Mouse (Mus musculus) brown adipose tissue, adult 24 weeks (tissue): ENCODE data around the gene Gm5141. TPM values are rescaled to one million over a fixed set of nuclear protein-coding genes. Genes with fewer than 3 reads are reported as not detected.
A peak's percentile ranks its signal among the peaks of the same experiment; 100 is the strongest.
"Not testable (repeated sequence)": the region's sequence is repeated elsewhere in the genome, so short reads cannot be mapped to it uniquely, and the experiment has no call there.

ENCODE experiments used
- H3K27ac ChIP-seq: fragments of 200-500 bp; replicated peaks from 2 replicates; pipeline ENCODE4 v1.5.1; 2012; ENCODE audit warnings: low read depth, mild to moderate bottlenecking, low read length
- H3K4me1 ChIP-seq: fragments of 200-500 bp; 2 replicates; pipeline ENCODE4 v1.6.1; 2012; ENCODE audit warnings: low read length, mixed read lengths; ENCODE audit not compliant: control insufficient read depth, insufficient read depth, insufficient read length
- H3K4me3 ChIP-seq: fragments of 200-500 bp; 2 replicates; pipeline ENCODE4 v1.5.1; 2012; ENCODE audit warnings: low read depth, mild to moderate bottlenecking, low read length, moderate library complexity; ENCODE audit not compliant: insufficient read depth
- polyA plus RNA-seq: library from polyadenylated mRNA; stranded (reverse); fragments of >200 nt; gene quantifications from 2 replicates; pipeline ENCODE4 v1.2.4, GENCODE M21; 2012; ENCODE audit not compliant: missing spikeins, insufficient read depth, insufficient read length

Gm5141 gene
- polyA plus RNA-seq: not detected in 2 replicates

DNA sequence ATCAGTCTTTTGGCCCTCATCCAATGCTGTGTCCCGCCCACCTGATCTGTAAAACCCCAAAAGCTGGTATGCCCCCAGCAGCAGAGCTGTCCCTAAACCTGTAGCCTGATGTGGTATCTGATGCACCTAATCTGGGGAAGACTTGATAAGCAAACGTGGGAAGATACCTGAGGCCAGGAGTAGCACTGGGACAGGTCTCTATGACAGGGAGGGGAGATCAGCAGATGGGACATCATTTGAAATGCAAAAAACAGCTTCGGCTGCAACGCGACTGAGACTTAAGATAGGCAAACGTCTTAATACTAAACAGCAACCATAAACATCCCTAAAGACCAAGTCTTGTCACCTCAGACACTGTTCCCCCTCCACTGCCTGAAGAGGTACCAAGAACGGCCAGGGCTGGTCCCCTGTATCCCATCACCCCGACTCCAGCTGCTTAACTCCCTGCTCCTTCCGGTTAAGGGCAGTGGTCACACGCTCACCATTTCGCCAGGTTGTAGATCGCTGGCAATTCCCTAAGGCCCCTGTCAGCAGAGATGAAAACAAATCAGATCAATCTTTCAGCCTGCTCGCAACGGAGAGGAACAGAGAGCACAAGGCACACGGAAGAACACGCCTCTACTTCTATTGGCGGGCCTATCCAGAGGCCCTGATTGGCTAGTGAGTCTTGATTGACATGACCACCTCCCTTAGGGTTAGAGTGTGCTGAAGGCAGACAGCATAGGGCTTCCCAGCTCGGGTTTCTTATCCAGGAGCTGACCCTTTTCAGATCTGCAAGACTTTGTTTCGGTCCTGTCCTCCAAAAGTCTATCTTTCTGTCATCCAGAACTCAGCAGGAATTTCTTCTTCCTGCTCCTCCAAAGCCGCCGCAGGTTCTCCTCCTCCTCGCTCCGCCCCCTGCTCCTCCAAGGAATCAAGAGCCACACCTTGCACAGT, at the start of gene Gm5141:
Gene Gm5141, minus strand, starts transcription at position 610 of the 936 bp plus-strand sequence.
- H3K4me3 ChIP-seq: peak within 1 kb of the TSS; percentile 64
- not testable (repeated sequence) for H3K4me1 ChIP-seq, H3K27ac ChIP-seq

DNA sequence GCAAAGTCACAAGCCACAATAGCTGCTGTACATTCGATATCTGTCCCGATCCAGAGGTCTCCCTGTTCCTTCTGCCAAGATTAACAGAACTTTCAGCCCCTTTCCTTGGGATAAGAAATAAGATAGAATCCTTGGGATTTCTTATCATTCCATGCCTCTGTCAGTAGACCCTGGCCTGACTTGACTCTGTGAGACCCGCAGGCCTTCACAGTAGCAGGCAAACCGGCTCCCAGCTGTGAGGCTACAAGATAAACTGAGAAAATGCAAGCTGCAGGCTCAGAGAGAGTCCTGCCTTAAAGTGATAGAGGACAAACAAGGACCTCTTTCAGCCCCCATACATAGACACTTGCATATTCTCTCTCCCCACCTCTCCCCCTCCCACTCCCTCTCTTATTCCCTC, 47.7 kb upstream of the Gm5141 start:
- H3K27ac ChIP-seq: no peak overlapping the region

DNA sequence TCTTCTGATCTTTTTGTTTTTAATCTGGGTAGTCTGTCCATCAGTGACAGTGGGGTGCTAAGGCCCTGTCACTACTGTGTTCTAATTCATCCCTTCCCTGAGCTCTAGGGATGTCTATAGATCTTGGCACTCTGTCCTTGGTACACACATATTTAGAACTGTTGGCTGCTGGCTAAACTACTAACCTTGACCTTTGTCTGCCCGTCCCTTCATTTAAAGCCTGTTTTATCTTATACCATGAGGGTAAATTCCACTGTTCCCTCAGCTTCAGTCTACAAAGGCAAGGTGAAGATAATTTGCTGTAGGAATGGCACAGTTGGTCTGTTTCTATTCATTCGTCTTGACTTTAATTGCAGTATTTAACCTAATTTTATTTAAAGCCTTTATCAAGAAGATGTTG, 46.6 kb upstream of the Gm5141 start:
- Histone ChIP-seq H3K4me3 (no peak overlapping the region), H3K4me1 (no peaks in the 10 kb centered on the region), H3K27ac (no peak overlapping the region)

More for the DNA sequence above, 47.7 kb upstream of the Gm5141 start:
- Histone ChIP-seq H3K4me3 (no peak overlapping the region), H3K4me1 (no peaks in the 10 kb centered on the region)

DNA sequence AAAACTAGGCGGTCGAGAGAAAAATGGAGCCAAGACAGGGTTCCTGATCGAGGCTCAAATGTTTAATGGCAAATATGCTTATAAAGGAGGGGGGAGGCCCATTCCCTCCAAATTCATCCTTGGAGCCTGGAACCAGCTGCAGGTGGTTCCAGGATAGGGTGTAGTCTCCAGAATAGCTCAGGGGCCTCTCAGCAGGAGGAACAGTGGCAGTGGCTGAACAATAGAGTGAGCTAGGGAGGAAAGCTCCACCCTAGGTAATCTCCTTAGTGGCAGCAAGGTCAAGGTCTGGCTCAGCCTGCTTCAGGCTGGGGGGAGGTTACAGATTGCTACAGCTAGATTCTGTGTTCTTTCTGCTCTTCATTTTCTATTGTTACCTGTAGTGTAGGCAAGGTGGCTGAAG, 30.1 kb upstream of the Gm5141 start:
- H3K27ac ChIP-seq, H3K4me3 ChIP-seq, H3K4me1 ChIP-seq: not testable (repeated sequence)

DNA sequence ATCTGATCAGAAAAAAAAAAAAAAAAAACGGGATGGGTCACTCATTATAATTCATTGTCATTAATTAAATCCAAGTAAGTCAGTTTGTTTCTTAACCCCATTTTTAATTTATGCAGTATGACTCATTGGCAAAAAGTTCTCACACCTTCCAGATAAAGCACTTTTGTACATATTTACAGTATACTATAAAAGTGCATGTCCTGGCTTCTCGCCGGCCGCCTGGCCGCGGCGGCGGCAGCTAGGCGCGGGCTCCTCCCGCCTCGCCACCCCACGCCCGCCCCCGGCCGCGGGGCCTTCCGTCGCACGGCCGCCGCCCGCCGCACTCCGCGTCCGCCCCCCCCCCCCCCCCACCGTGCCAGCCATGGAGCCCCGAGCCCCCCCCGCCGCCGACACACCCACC, 27.1 kb upstream of the Gm5141 start:
- Histone ChIP-seq H3K27ac (no peak overlapping the region), H3K4me3 (no peak overlapping the region), H3K4me1 (no peaks in the 10 kb centered on the region)

DNA sequence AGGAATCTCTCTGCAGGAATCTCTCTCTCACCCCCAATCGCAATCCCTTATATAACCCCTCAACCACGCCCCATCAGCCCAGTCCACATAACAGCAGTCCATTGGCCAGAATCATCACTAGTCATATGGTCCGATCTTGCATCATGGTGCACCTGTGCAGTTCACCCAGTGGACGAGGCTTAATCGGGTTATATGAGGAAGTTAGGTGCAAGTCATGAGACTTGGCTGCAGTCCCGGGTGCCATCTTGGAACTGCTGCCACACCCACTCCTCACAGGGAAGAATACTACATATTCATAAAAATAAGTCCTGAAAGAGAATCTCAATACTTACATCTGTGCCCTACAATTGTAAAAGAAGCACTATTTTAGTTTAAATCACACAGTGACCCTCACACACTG, 22.4 kb upstream of the Gm5141 start:
- H3K4me1 ChIP-seq, H3K4me3 ChIP-seq, H3K27ac ChIP-seq: not testable (repeated sequence)

DNA sequence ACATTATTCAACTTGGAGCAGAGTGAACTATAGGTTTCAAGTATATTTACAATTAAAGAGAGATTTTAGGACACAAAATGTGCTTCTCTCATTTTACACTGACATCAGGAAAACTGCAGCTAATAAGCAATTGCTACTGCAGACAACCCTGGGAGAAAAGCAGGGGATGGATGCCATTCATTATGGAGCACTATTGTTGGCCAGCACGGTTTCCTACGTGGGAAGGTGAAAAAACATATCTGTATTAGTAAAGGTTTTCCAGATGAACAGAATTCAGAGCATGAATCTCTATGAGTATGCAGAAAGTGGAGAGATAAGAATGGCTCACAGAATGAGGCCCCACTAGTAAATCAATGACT, 506 bp upstream of the Gm5141 start:
- peak overlapping the region; percentile 64 for H3K4me3 ChIP-seq
- not testable (repeated sequence) for H3K27ac ChIP-seq, H3K4me1 ChIP-seq

DNA sequence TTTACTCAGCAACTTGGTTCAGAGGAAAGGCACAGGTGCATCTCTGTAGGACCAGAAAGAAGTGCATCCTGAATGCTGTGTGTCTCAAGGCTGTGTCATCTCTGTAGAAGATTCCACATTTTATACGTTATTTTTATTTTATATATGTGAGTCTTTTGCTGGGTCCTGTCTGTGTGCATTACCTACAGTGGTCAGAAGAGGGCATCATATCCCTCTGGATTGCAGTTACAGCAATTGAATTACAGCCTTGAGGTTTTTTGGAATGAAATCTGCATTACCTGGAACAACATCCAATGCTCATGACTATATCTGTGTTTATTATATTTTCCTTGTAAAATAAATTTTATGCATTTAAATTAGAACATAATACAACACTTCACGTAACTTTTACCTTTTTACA, 21.8 kb downstream of the Gm5141 start:
- not testable (repeated sequence) for H3K4me1 ChIP-seq, H3K4me3 ChIP-seq, H3K27ac ChIP-seq

DNA sequence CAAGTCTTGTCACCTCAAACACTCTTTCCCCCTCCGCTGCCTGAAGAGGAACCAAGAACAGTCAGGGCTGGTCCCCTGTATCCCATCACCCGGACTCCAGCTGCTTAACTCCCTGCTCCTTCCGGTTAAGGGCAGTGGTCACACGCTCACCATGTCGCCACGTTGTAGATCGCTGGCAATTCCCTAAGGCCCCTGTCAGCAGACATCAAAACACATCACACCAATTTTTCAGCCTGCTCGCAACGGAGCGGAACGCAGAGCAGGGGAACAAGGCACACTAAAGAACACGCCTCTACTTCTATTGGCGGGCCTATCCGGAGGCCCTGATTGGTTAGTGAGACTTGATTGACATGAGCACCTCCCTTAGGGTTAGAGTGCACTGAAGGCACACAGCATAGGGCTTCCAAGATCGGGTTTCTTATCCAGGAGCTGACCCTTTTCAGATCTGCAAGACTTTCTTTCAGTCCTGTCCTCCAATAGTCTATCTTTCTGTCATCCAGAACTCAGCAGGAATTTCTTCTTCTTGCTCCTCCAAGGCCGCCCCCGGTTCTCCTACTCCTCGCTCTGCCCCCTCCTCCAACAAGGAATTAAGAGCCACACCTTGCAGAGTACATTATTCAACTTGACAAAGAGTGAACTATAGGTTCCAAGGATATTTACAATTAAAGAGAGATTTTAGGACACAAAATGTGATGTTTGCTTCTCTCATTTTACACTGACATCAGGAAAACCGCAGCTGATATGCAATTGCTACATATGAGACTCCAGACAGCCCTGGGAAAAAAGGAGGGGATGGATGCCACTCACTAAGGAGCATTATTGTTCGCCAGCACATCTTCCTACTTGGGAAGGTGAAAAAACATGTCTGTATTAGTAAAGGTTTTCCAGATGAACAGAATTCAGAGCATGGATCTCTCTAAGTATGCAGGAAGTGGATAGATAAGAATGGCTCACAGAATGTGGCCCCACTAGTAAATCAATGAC, 24.9 kb downstream of the Gm5141 start, which contains the start of gene Platr25:
Gene Platr25, minus strand, starts transcription at position 278 of the 984 bp plus-strand sequence.
- peak within 1 kb of the TSS; percentile 66 for H3K4me3 ChIP-seq
- not testable (repeated sequence) for H3K27ac ChIP-seq, H3K4me1 ChIP-seq

DNA sequence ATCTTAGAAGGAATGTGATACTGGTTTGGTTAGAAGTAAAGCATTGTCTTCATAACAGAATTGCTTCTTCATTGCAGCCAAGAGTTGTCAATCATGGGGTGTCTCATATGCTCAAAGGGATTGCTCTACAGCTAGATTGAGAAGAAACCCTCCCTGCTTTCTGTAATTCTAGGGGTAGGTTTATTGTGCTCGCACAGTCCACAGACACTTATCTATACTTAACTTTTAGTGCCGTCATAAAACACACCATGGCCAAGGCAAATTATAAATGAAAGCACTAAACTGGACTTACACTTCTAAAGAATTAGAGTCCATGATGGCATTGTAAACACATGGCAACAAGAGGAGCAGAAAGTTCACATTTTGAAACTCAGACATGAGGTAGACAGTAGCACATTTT, 52.3 kb downstream of the Gm5141 start:
- Histone ChIP-seq H3K4me3 (no peak overlapping the region), H3K27ac (no peak overlapping the region), H3K4me1 (no peaks in the 10 kb centered on the region)

Other genes starting within 250 kb of the Gm5141 start
- gene Zfp935, start 227.3 kb downstream of the Gm5141 start, polyA plus RNA-seq: not detected in 2 replicates
- 4.5 and 5.2 TPM in 2 replicates for gene Zfp934, start 214.6 kb downstream of the Gm5141 start, polyA plus RNA-seq
- 0.59 and 1.3 TPM in 2 replicates for gene 6720489N17Rik, start 161.6 kb downstream of the Gm5141 start, polyA plus RNA-seq
- 3.0 and 3.7 TPM in 2 replicates for gene Platr25, start 25.1 kb downstream of the Gm5141 start, polyA plus RNA-seq
- 31.1 and 43.6 TPM in 2 replicates for gene Fbp2, start 72.6 kb upstream of the Gm5141 start, polyA plus RNA-seq
- 3.4 TPM in 1 of 2 replicates, not detected in the other for gene Fbp1, start 102.5 kb upstream of the Gm5141 start, polyA plus RNA-seq
- 10.7 and 24.7 TPM in 2 replicates for gene 2010111I01Rik, start 179.1 kb upstream of the Gm5141 start, polyA plus RNA-seq